Mouse (Mus musculus): ENCODE measurements around the gene Krt4. TPM values are rescaled to one million over a fixed set of nuclear protein-coding genes. Genes with fewer than 3 reads are reported as not detected.

Krt4 gene
- polyA plus RNA-seq, 1 experiment from 2014 or later: not detected

GRCm38 (mm10) chr15:101938600-101939308 lies 14.2 kb upstream of the Krt4 start:
- no peaks in the 10 kb centered on the region for H3K9me3 ChIP-seq
- no peaks in the 10 kb centered on the region for H3K36me3 ChIP-seq
- no peak for ATAC-seq (ENCODE audit: insufficient number of reproducible peaks, insufficient read depth, low FRiP score, low TSS enrichment, low read depth)
- H3K27ac ChIP-seq: no peak overlapping the region
- no peak overlapping the region for H3K4me2 ChIP-seq
- H3K4me1 ChIP-seq (replicated peaks): peaks cover 25% of the 10 kb centered on the region; the same call in 1 of the 2 replicates
- no peak overlapping the region for H3K4me3 ChIP-seq (replicated peaks)
- H3K27me3 ChIP-seq: 0 out of 2 replicates have a peak, but pooled peaks cover 6% of the 10 kb centered on the region
- no peak overlapping the region for H3K9ac ChIP-seq (replicated peaks)
- 78% methylated on average over 9 of the region's 9 CpGs for WGBS

- WGBS: 63% methylated on average over 6 of the region's 6 CpGs
- H3K9ac ChIP-seq (replicated peaks): no peak overlapping the region
- no peak overlapping the region for H3K4me3 ChIP-seq (replicated peaks)
- no peaks in the 10 kb centered on the region for H3K9me3 ChIP-seq
- H3K4me2 ChIP-seq: no peak overlapping the region
- H3K36me3 ChIP-seq: no peaks in the 10 kb centered on the region
- peaks cover 24% of the 10 kb centered on the region; the same call in 1 of the 2 replicates for H3K4me1 ChIP-seq (replicated peaks)
- peaks cover 36% of the 10 kb centered on the region for H3K27me3 ChIP-seq
- H3K27ac ChIP-seq: no peak overlapping the region
- ATAC-seq (ENCODE audit: insufficient number of reproducible peaks, insufficient read depth, low FRiP score, low TSS enrichment, low read depth): no peak
These were observed 8.5 kb upstream of the Krt4 start for GRCm38 (mm10) chr15:101933024-101933423.

- Histone ChIP-seq H3K4me3 (replicated peaks) (peak overlapping the region; percentile 25), H3K27me3 (peaks cover 38% of the 10 kb centered on the region), H3K27ac (peak overlapping the region; percentile 17; the same call in 1 of the 2 replicates), H3K4me1 (replicated peaks) (peaks cover 32% of the 10 kb centered on the region), H3K9me3 (no peaks in the 10 kb centered on the region), H3K9ac (replicated peaks) (peak overlapping the region; percentile 47; the same call in 1 of the 2 replicates), H3K36me3 (no peaks in the 10 kb centered on the region), H3K4me2 (peak overlapping the region; percentile 54)
- ATAC-seq (ENCODE audit: insufficient number of reproducible peaks, insufficient read depth, low FRiP score, low TSS enrichment, low read depth): no peak
- WGBS: 3% methylated on average over 17 of the region's 17 CpGs
These were observed 5.1 kb upstream of the Krt4 start for GRCm38 (mm10) chr15:101929666-101930065.

GRCm38 (mm10) chr15:101929087-101929486 lies 4.6 kb upstream of the Krt4 start:
- H3K9me3 ChIP-seq: no peaks in the 10 kb centered on the region
- no peak overlapping the region for H3K9ac ChIP-seq (replicated peaks)
- H3K36me3 ChIP-seq: no peaks in the 10 kb centered on the region
- peaks cover 37% of the 10 kb centered on the region for H3K27me3 ChIP-seq
- WGBS: 11% methylated on average over 9 of the region's 9 CpGs
- no peak overlapping the region for H3K27ac ChIP-seq
- peak overlapping the region; percentile 25; the same call in 1 of the 2 replicates for H3K4me3 ChIP-seq (replicated peaks)
- ATAC-seq (ENCODE audit: insufficient number of reproducible peaks, insufficient read depth, low FRiP score, low TSS enrichment, low read depth): no peak
- peak overlapping the region; percentile 54 for H3K4me2 ChIP-seq
- peaks cover 32% of the 10 kb centered on the region for H3K4me1 ChIP-seq (replicated peaks)

- no peak overlapping the region for H3K4me2 ChIP-seq
- H3K4me3 ChIP-seq (replicated peaks): no peak overlapping the region
- peaks cover 32% of the 10 kb centered on the region for H3K4me1 ChIP-seq (replicated peaks)
- H3K9ac ChIP-seq (replicated peaks): no peak overlapping the region
- peaks cover 37% of the 10 kb centered on the region for H3K27me3 ChIP-seq
- H3K36me3 ChIP-seq: no peaks in the 10 kb centered on the region
- no peaks in the 10 kb centered on the region for H3K9me3 ChIP-seq
- no peak for ATAC-seq (ENCODE audit: insufficient number of reproducible peaks, insufficient read depth, low FRiP score, low TSS enrichment, low read depth)
- H3K27ac ChIP-seq: peak overlapping the region; percentile 23; the same call in 1 of the 2 replicates
- WGBS: 69% methylated on average over 12 of the region's 12 CpGs
These were observed 3.0 kb upstream of the Krt4 start for GRCm38 (mm10) chr15:101927340-101928080.

- H3K27ac ChIP-seq: no peak overlapping the region
- no peak for ATAC-seq (ENCODE audit: insufficient number of reproducible peaks, insufficient read depth, low FRiP score, low TSS enrichment, low read depth)
- H3K4me2 ChIP-seq: no peak overlapping the region
- no peak overlapping the region for H3K9ac ChIP-seq (replicated peaks)
- H3K9me3 ChIP-seq: no peaks in the 10 kb centered on the region
- H3K4me1 ChIP-seq (replicated peaks): peaks cover 26% of the 10 kb centered on the region
- H3K36me3 ChIP-seq: no peaks in the 10 kb centered on the region
- WGBS: 82% methylated on average over 1 of the region's 1 CpGs
- H3K27me3 ChIP-seq: peaks cover 17% of the 10 kb centered on the region; the same call in 1 of the 2 replicates
- no peak overlapping the region for H3K4me3 ChIP-seq (replicated peaks)
These were observed 506 bp upstream of the Krt4 start for GRCm38 (mm10) chr15:101925041-101925440.

- Histone ChIP-seq H3K27me3 (peaks cover 5% of the 10 kb centered on the region; the same call in 1 of the 2 replicates), H3K4me1 (replicated peaks) (peaks cover 2% of the 10 kb centered on the region; the same call in 1 of the 2 replicates), H3K4me2 (no peak overlapping the region), H3K36me3 (no peaks in the 10 kb centered on the region), H3K4me3 (replicated peaks) (no peak overlapping the region), H3K9ac (replicated peaks) (no peak overlapping the region), H3K9me3 (no peaks in the 10 kb centered on the region), H3K27ac (no peak overlapping the region)
- ATAC-seq (ENCODE audit: insufficient number of reproducible peaks, insufficient read depth, low FRiP score, low TSS enrichment, low read depth): no peak
- 92% methylated on average over 2 of the region's 2 CpGs for WGBS
These were observed 2.2 kb downstream of the Krt4 start for GRCm38 (mm10) chr15:101922296-101922695.

- Histone ChIP-seq H3K27me3 (peaks cover 5% of the 10 kb centered on the region; the same call in 1 of the 2 replicates), H3K4me2 (no peak overlapping the region), H3K9me3 (no peaks in the 10 kb centered on the region), H3K36me3 (no peaks in the 10 kb centered on the region), H3K4me1 (replicated peaks) (no peaks in the 10 kb centered on the region), H3K9ac (replicated peaks) (no peak overlapping the region), H3K27ac (no peak overlapping the region), H3K4me3 (replicated peaks) (no peak overlapping the region)
- no peak for ATAC-seq (ENCODE audit: insufficient number of reproducible peaks, insufficient read depth, low FRiP score, low TSS enrichment, low read depth)
- WGBS: 76% methylated on average over 2 of the region's 2 CpGs
These were observed 8.5 kb downstream of the Krt4 start for GRCm38 (mm10) chr15:101916072-101916471.

- Histone ChIP-seq H3K27ac (no peak overlapping the region), H3K9ac (replicated peaks) (no peak overlapping the region), H3K4me1 (replicated peaks) (no peaks in the 10 kb centered on the region), H3K4me3 (replicated peaks) (no peak overlapping the region), H3K36me3 (no peaks in the 10 kb centered on the region), H3K4me2 (no peak overlapping the region), H3K9me3 (no peaks in the 10 kb centered on the region), H3K27me3 (no peaks in the 10 kb centered on the region)
- ATAC-seq (ENCODE audit: insufficient number of reproducible peaks, insufficient read depth, low FRiP score, low TSS enrichment, low read depth): no peak
- WGBS: 78% methylated on average over 5 of the region's 5 CpGs
These were observed 19.7 kb downstream of the Krt4 start for GRCm38 (mm10) chr15:101904849-101905248.

GRCm38 (mm10) chr15:101902171-101903149 lies 22.1 kb downstream of the Krt4 start:
- H3K36me3 ChIP-seq: no peaks in the 10 kb centered on the region
- H3K4me2 ChIP-seq: no peak overlapping the region
- no peak overlapping the region for H3K27ac ChIP-seq
- H3K9me3 ChIP-seq: no peaks in the 10 kb centered on the region
- no peak overlapping the region for H3K4me3 ChIP-seq (replicated peaks)
- H3K9ac ChIP-seq (replicated peaks): no peak overlapping the region
- no peaks in the 10 kb centered on the region for H3K4me1 ChIP-seq (replicated peaks)
- no peaks in the 10 kb centered on the region for H3K27me3 ChIP-seq
- 57% methylated on average over 12 of the region's 12 CpGs for WGBS
- ATAC-seq (ENCODE audit: insufficient number of reproducible peaks, insufficient read depth, low FRiP score, low TSS enrichment, low read depth): no peak
